Mouse (Mus musculus) olfactory bulb, adult 2 months (tissue): ENCODE results near the gene Actl6b.

Experiments used
- CTCF ChIP-seq: fragments of 200-500 bp; IDR thresholded peaks from 2 replicates; pipeline ENCODE4 v1.5.1; 2012; ENCODE audit warnings: low read depth, mild to moderate bottlenecking, low read length, moderate library complexity; ENCODE audit not compliant: insufficient read depth
- POLR2A ChIP-seq: fragments of 200-500 bp; IDR thresholded peaks from 2 replicates; pipeline ENCODE4 v1.6.1; 2012; ENCODE audit warnings: mild to moderate bottlenecking, low read depth, low read length, moderate library complexity; ENCODE audit not compliant: insufficient read depth

GRCm38 (mm10) chr5:137519691-137520550 is 33.4 kb upstream of the Actl6b start:
- TF ChIP-seq CTCF (no peak), POLR2A (no peak)
